Mouse (Mus musculus) kidney, postnatal 14 days (tissue): ENCODE results near the gene Mnd1.

Source experiments
- DNase-seq: peaks from one replicate; pipeline ENCODE4 v3.0.0; 2022; ENCODE audit warnings: mixed read lengths

Gene Mnd1

GRCm38 (mm10) chr3:84040476-84041082, 115.0 kb downstream of the Mnd1 start:
- peak; percentile 73 for DNase-seq

- peak; percentile 91 for DNase-seq
These were observed 115.7 kb downstream of the Mnd1 start, which contains the start of gene Tmem131l for GRCm38 (mm10) chr3:84039646-84040475. Tmem131l (minus strand) TSS chr3:84040175.

GRCm38 (mm10) chr3:84038981-84039645, 116.5 kb downstream of the Mnd1 start:
- DNase-seq = peak; percentile 60

GRCm38 (mm10) chr3:84038126-84038525, 117.5 kb downstream of the Mnd1 start:
- DNase-seq = no peak
